Mouse (Mus musculus) frontal cortex, adult 2 months (tissue): Measurements from ENCODE around the gene Sf3b4. TPM values are rescaled to one million over a fixed set of nuclear protein-coding genes. Genes with fewer than 3 reads are reported as not detected.
A peak's percentile ranks its signal among the peaks of the same experiment; 100 is the strongest.
"Not testable (repeated sequence)": the region's sequence is repeated elsewhere in the genome, so short reads cannot be mapped to it uniquely, and the experiment has no call there.

Experiments
- DNase-seq, 2 experiments: peaks; one replicate each; pipeline ENCODE4 v3.0.0; 2022; ENCODE audit warnings: low spot score in 1 of 2; ENCODE audit errors: extremely low spot score in 1 of 2
- polyA plus RNA-seq: library from polyadenylated mRNA; depleted of rRNA; stranded (reverse); fragments of >200 nt; gene quantifications from 2 replicates; pipeline ENCODE4 v1.2.3, GENCODE M21; 2012

The Sf3b4 gene
- polyA plus RNA-seq, 1 experiment: 56.5 TPM

GRCm38 (mm10) chr3:96171583-96172196 is 442 bp upstream of the Sf3b4 start:
- DNase-seq: no peak

DNA sequence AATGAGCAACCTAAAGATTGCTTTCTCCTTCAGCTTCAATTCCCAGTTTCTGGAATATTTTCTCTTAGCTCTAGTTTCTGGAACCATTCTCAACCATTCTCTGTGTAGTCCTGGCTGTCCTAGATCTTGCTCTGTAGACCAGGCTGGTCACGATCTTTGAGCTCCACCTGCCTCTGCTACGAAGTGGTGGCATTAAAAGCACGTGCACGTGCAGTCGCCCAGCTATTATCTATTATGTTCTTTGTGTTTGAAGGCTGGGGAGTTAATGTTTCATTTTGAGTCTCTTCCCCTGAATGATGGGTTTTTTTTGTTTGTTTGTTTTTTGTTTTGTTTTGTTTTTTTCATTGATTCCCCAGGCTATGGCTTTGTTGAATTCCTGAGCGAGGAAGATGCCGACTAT is 1.1 kb downstream of the Sf3b4 start:
- DNase-seq: no peak

- DNase-seq: not testable (repeated sequence)
Measured at GRCm38 (mm10) chr3:96174042-96174441, 1.9 kb downstream of the Sf3b4 start.

- no peak for DNase-seq
Measured at GRCm38 (mm10) chr3:96175251-96175650, 3.1 kb downstream of the Sf3b4 start.

DNA sequence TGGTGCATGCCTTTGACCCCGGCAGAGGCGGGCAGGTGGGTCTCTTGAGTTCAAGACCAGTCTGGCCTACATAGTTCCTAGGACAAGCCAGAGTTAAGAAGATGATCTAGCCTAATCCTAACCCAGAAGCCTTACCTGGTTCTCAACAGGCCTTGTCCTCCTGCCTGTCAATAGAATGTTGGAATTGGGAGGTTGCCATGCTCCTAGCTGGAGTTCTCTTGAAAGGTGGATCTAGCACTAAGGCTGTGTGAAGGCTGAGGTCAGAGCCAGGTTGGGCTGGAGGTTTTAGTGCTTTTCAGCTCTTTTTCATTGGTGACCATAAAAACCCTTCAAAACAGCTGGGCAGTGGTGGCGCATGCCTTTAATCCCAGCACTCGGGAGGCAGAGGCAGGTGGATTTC is 6.3 kb downstream of the Sf3b4 start:
- DNase-seq: no peak

- DNase-seq: no peak
Measured at GRCm38 (mm10) chr3:96178902-96179301, 6.8 kb downstream of the Sf3b4 start.

- no peak for DNase-seq
Measured at GRCm38 (mm10) chr3:96179531-96179930, 7.4 kb downstream of the Sf3b4 start.

DNA sequence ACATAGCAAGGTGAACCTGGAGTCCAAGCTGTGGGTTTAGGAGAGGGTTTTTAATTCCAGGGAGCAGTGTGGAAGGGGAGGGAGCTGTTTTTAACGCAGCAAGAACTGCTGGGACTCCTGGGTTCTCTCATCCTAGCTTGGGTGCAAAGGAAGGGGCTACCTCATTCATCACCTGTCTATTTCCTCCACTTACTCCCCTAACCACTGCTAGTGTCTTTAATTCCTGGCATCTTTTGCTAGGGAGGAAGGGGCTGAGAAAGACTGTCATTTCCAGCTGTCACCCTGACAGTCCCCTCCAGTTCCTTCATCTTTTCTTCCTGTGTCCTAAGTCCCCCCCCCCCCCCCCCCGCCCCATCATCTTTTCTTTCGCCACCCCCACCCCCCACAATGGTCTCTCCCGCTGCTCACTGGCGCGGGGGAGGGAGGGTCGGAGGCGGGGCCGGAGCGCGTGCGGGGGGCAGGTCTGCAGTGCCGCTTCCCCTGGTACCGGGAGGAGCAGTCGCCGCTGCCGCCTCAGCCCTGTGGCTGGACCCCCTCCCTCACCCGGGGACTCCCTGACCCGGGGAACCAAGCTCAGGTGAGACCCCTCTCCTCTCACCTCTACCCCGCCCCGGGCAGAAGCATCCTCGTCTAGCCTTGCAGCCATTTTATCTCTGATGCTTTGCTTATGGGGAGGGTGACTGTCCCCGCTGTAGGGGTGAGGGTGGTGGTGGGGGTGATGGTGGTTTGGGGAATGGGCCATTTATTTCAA is 8.8 kb downstream of the Sf3b4 start, which contains the start of gene Sv2a:
TSS of gene Sv2a (plus strand) at position 425 of the 751 bp plus-strand sequence.
- peak in 1 of 2 experiments; percentile 80 for DNase-seq

DNA sequence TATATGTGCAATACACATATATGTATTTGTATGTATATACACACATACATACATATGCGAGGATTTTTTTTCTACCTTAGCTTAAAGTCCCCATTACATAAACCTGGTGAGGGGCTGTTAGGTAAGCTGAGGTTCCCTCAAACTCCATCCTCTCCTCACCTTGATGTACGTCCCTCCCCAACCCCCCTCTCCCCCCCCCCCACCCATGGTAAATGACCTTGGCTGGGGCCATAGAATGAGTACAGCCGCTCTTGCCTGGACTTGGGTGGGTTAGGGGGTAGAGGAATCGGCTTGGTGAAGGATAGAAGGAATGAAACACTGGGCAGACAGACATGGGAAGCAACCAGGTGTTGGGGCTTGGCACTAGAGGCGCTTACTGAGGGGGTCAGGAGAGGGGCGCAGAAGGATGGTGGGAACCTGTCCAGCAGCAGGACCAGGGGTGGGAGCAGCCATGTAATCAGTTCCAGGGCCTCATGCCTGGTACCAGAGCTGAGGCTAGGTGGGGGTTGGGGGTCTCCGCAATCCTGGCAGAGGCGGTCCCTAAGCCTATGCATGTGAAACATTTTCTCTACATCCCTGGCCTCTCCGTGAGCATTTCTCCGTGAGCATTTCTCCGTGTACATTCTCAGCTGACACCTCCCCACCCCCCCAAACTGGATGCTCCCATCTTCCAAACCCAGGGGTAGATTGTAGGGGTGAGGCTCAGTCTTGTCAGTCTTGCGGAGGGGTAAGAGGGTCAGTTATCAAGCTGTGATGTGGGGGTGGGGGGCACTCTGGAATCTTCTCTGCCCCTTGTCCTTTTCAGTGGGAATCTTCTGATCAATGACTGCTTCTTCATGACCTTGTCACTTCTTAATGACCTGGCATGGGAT is 9.6 kb downstream of the Sf3b4 start:
- no peak for DNase-seq

- DNase-seq: no peak
Measured at GRCm38 (mm10) chr3:96182382-96182776, 10.2 kb downstream of the Sf3b4 start.

DNA sequence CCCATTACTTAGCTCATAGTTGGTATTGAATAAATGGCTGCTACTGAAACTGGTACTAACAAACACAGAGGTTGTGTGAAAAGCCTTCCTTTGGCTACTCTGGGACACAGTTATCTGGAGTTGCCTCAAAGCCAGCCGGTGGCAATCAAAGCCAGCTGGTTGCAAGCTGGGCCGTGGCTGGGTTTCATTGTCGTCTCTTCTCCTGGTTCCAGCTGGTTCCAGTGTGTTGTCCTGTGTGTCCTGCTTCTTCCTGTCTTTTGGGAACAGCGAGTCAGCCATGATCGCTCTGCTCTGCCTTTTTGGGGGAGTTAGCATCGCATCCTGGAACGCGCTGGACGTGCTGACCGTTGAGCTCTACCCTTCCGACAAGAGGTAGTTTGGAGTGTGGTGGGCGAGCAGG is 20.8 kb downstream of the Sf3b4 start:
- DNase-seq: no peak

- DNase-seq: no peak
Measured at GRCm38 (mm10) chr3:96194966-96195365, 22.8 kb downstream of the Sf3b4 start.

DNA sequence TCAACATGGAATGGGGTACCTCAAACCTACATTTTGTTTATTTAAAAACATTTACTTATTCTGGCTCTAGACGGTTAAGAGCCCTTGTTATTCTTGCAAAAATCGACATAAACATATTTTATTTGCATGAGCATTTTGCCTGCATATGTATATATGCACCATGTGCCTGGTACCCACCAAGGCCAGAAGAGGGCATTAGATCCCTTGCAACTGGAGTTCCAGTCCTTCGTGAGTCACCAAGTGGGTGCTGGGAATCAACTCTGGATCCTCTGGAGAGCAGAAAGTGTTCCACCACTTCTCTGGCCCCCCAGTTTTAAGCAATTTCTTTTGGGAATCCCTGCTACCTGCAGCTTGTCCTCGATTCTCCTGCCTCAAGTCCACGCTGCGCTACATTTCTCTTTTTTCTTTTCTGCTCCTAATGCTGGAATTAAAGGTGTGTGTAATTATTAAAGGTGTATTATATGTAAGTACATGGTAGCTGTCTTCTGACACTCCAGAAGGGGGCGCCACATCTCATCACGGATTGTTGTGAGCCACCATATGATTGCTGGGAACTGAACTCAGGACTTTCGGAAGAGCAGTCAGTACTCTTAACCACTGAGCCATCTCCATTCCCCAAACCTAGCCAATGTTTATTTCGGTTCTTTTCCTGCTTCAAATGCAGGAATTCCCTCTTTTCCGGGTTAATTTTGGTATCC is 23.6 kb downstream of the Sf3b4 start:
- no peak for DNase-seq

- peak in 1 of 2 experiments; percentile 48 for DNase-seq
Measured at GRCm38 (mm10) chr3:96196437-96197128, 24.5 kb downstream of the Sf3b4 start.

DNA sequence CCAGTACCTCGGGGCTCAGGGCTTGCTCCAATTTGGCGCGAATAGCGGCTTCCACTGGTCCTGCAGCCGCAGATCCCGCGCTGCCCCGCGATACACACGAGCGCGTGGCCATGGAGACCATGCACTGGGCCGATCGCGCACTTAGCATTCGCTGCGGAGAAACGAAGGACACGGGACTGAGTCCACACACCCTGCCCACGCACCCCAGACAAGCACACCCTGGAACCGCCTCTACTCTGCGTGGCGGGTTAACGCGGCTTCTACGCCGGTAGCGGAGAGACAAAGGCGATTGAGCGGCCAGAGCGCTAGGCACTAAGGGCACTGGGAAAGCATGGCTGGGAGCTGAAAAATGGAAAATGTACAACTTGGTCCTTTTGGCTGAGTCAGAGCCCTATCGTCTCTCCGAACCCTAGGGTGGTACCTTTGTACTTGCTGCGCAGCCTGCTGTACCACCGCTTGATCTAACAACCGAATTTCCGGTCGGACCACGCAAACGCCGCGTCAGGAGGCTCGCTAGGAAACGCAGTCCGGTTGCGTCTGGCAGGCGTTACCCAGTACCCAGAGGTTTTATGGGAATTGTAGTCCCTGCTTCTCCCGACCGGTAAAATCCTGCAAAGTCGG is 25.1 kb downstream of the Sf3b4 start:
- peak; percentile 91 to 95 for DNase-seq

DNA sequence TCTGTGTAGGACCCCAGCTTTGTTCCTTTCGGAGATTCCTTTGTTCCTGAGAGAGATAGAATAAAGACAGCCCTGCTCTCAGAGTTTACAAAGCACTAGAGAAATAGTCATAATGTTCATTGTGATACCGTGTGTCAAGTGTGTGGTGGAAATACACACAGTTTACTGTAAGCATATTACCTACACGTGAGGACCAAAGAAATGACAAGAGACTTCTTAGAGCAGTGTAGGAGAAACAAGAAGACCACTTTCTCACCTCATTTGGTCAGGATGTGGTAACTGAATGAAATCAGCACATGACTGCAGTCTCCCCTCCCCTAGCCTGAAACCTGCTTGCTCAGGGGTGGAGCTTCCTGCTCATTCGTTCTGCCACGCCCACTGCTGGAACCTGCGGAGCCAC is 26.0 kb downstream of the Sf3b4 start:
- no peak for DNase-seq

- DNase-seq: not testable (repeated sequence)
Measured at GRCm38 (mm10) chr3:96198601-96199251, 26.6 kb downstream of the Sf3b4 start.

DNA sequence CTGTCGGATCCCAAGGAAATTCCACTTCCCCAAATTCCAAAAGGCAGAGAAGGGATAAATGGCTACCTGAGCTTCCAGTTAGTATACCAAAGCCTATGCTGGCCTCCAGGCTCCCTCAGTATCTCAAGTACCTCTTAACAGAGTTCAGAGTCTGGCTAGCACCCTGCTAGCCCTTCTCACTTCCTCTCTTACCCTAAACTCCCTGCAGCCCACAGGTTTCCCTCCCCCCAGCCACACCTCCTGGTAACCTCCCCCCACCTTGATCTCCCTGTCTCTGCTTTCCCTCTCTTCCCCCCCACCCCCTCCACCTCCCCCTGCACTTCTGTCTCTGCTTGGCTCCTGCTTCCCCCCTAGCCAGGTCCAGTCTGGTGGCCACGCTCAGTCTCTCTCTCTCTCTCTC is 27.6 kb downstream of the Sf3b4 start:
- no peak for DNase-seq

DNA sequence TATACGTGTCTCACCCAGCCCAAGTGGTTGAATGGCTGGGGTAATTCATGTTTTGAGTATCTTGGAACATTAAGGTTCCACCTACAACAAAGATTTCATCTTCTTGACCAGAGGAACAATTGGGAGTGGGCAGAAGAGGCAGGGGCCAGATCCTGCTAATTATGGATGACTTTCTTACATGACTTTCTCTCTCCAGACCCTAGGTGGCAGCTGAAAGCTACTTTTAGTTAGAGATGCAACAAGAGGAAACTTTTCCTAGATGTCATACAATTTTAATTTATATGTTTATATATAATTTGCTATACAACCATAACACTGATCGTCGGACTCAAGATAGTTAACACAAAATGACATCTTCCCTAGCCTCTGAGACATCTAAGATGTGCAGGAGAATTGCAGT is 35.7 kb downstream of the Sf3b4 start:
- no peak for DNase-seq
